Mouse (Mus musculus) left cerebral cortex, postnatal 36 days (tissue): ENCODE measurements at regions not wholly inside any gene's neighbourhood (a gene's known extent, or its start where the extent isn't known, plus 50 kb on each side); places are given as distances from the start of the nearest gene placed in this dataset.

ENCODE experiments used
- DNase-seq, 2 experiments: peaks; one replicate each; pipeline ENCODE4 v3.0.0; 2021 to 2022; ENCODE audit warnings: low spot score in 2 of 2, mixed read lengths in 1 of 2
- intact Hi-C: fragments of 180-260 bp; cut with DNase I; formaldehyde crosslinking; loops from one replicate; pipeline ENCODE4 v1.15.1; 2025

- intact Hi-C loops: no loop called here
- DNase-seq: no peak
Measured at GRCm38 (mm10) chr3:131998838-131999613, 86.1 kb upstream of the Dkk2 start.

- intact Hi-C loops: no loop called here
Measured at GRCm38 (mm10) chr3:132006191-132006590, 78.9 kb upstream of the Dkk2 start.

GRCm38 (mm10) chr3:132006912-132007311, 78.2 kb upstream of the Dkk2 start:
- intact Hi-C loops: no loop called here
- DNase-seq: no peak

More at GRCm38 (mm10) chr3:132006191-132006590, 78.9 kb upstream of the Dkk2 start:
- no peak for DNase-seq

GRCm38 (mm10) chr3:132007356-132007755, 77.7 kb upstream of the Dkk2 start:
- DNase-seq: no peak
- intact Hi-C loops: no loop called here

GRCm38 (mm10) chr3:132015205-132015604, 69.9 kb upstream of the Dkk2 start:
- no peak for DNase-seq
- intact Hi-C loops: no loop called here

- no peak for DNase-seq
- intact Hi-C loops: no loop called here
Measured at GRCm38 (mm10) chr3:132017485-132018261, 67.4 kb upstream of the Dkk2 start.

GRCm38 (mm10) chr3:132018505-132018904, 66.6 kb upstream of the Dkk2 start:
- DNase-seq: no peak
- intact Hi-C loops: no loop called here

- no peak for DNase-seq
- intact Hi-C loops: no loop called here
Measured at GRCm38 (mm10) chr3:132022032-132022431, 63.1 kb upstream of the Dkk2 start.

GRCm38 (mm10) chr3:132023342-132023741, 61.8 kb upstream of the Dkk2 start:
- intact Hi-C loops: no loop called here

GRCm38 (mm10) chr3:132029112-132029511, 56.0 kb upstream of the Dkk2 start:
- DNase-seq: no peak
- intact Hi-C loops: no loop called here

More at GRCm38 (mm10) chr3:132023342-132023741, 61.8 kb upstream of the Dkk2 start:
- no peak for DNase-seq

GRCm38 (mm10) chr3:132033078-132033713, 51.9 kb upstream of the Dkk2 start:
- DNase-seq: no peak
- intact Hi-C loops: no loop called here

- DNase-seq: no peak
- intact Hi-C loops: no loop called here
Measured at GRCm38 (mm10) chr3:132035176-132035575, 49.9 kb upstream of the Dkk2 start.
